Mouse (Mus musculus): ENCODE measurements around the gene Rhoc. TPM values are rescaled to one million over a fixed set of nuclear protein-coding genes. Genes with fewer than 3 reads are reported as not detected.

The Rhoc gene
- polyA plus RNA-seq, 1 experiment from 2014 or later: 105 TPM

- Histone ChIP-seq H3K27ac (ENCODE audit: low read depth, low read length) (no peak overlapping the region), H3K27me3 (ENCODE audit: control insufficient read depth, insufficient read depth, low read length) (peaks cover under 1% of the 10 kb centered on the region; the same call in 1 of the 2 replicates), H3K4me1 (replicated peaks; ENCODE audit: control insufficient read depth, insufficient read depth, low read length) (no peaks in the 10 kb centered on the region), H3K36me3 (ENCODE audit: control insufficient read depth, insufficient read depth, low read length) (no peaks in the 10 kb centered on the region), H3K9me3 (ENCODE audit: control insufficient read depth, low read length) (no peaks in the 10 kb centered on the region), H3K4me2 (replicated peaks; ENCODE audit: low read depth, low read length) (no peak overlapping the region), H3K4me3 (ENCODE audit: low read depth, low read length) (no peak overlapping the region), H3K9ac (ENCODE audit: low read depth, low read length) (no peak overlapping the region)
- 61% methylated on average over 2 of the region's 2 CpGs for WGBS
- DNase-seq (ENCODE audit: low spot score): no peak
- ATAC-seq (ENCODE audit: low FRiP score): no peak
These were observed 21.0 kb upstream of the Rhoc start for GRCm38 (mm10) chr3:104767141-104767540.

- H3K4me3 ChIP-seq (ENCODE audit: low read depth, low read length): no peak overlapping the region
- no peaks in the 10 kb centered on the region for H3K4me1 ChIP-seq (replicated peaks; ENCODE audit: control insufficient read depth, insufficient read depth, low read length)
- no peak overlapping the region for H3K9ac ChIP-seq (ENCODE audit: low read depth, low read length)
- H3K4me2 ChIP-seq (replicated peaks; ENCODE audit: low read depth, low read length): no peak overlapping the region
- WGBS: 83% methylated on average over 4 of the region's 4 CpGs
- DNase-seq (ENCODE audit: low spot score): no peak
- no peaks in the 10 kb centered on the region for H3K9me3 ChIP-seq (ENCODE audit: control insufficient read depth, low read length)
- no peaks in the 10 kb centered on the region for H3K36me3 ChIP-seq (ENCODE audit: control insufficient read depth, insufficient read depth, low read length)
- H3K27me3 ChIP-seq (ENCODE audit: control insufficient read depth, insufficient read depth, low read length): peaks cover 3% of the 10 kb centered on the region; the same call in 1 of the 2 replicates
- no peak for ATAC-seq (ENCODE audit: low FRiP score)
- no peak overlapping the region for H3K27ac ChIP-seq (ENCODE audit: low read depth, low read length)
These were observed 20.5 kb upstream of the Rhoc start for GRCm38 (mm10) chr3:104767716-104768115.

GRCm38 (mm10) chr3:104769135-104769534 lies 19.0 kb upstream of the Rhoc start:
- Histone ChIP-seq H3K9me3 (ENCODE audit: control insufficient read depth, low read length) (no peaks in the 10 kb centered on the region), H3K27me3 (ENCODE audit: control insufficient read depth, insufficient read depth, low read length) (peaks cover 3% of the 10 kb centered on the region; the same call in 1 of the 2 replicates), H3K36me3 (ENCODE audit: control insufficient read depth, insufficient read depth, low read length) (no peaks in the 10 kb centered on the region), H3K9ac (ENCODE audit: low read depth, low read length) (no peak overlapping the region), H3K4me3 (ENCODE audit: low read depth, low read length) (no peak overlapping the region), H3K4me1 (replicated peaks; ENCODE audit: control insufficient read depth, insufficient read depth, low read length) (no peaks in the 10 kb centered on the region), H3K27ac (ENCODE audit: low read depth, low read length) (no peak overlapping the region), H3K4me2 (replicated peaks; ENCODE audit: low read depth, low read length) (no peak overlapping the region)
- DNase-seq (ENCODE audit: low spot score) (no peak), ATAC-seq (ENCODE audit: low FRiP score) (no peak)
- 19% methylated on average over 3 of the region's 3 CpGs for WGBS

- Histone ChIP-seq H3K27me3 (ENCODE audit: control insufficient read depth, insufficient read depth, low read length) (peaks cover 3% of the 10 kb centered on the region; the same call in 1 of the 2 replicates), H3K4me1 (replicated peaks; ENCODE audit: control insufficient read depth, insufficient read depth, low read length) (no peaks in the 10 kb centered on the region), H3K9ac (ENCODE audit: low read depth, low read length) (no peak overlapping the region), H3K9me3 (ENCODE audit: control insufficient read depth, low read length) (no peaks in the 10 kb centered on the region), H3K4me3 (ENCODE audit: low read depth, low read length) (no peak overlapping the region), H3K36me3 (ENCODE audit: control insufficient read depth, insufficient read depth, low read length) (no peaks in the 10 kb centered on the region), H3K4me2 (replicated peaks; ENCODE audit: low read depth, low read length) (no peak overlapping the region), H3K27ac (ENCODE audit: low read depth, low read length) (no peak overlapping the region)
- WGBS: 59% methylated on average over 10 of the region's 10 CpGs
- no peak for ATAC-seq (ENCODE audit: low FRiP score)
- peak; percentile 49 for DNase-seq (ENCODE audit: low spot score)
These were observed 18.1 kb upstream of the Rhoc start for GRCm38 (mm10) chr3:104770035-104770434.

- WGBS: 61% methylated on average over 3 of the region's 3 CpGs
- Histone ChIP-seq H3K9me3 (ENCODE audit: control insufficient read depth, low read length) (no peaks in the 10 kb centered on the region), H3K4me3 (ENCODE audit: low read depth, low read length) (no peak overlapping the region), H3K36me3 (ENCODE audit: control insufficient read depth, insufficient read depth, low read length) (no peaks in the 10 kb centered on the region), H3K4me2 (replicated peaks; ENCODE audit: low read depth, low read length) (no peak overlapping the region), H3K4me1 (replicated peaks; ENCODE audit: control insufficient read depth, insufficient read depth, low read length) (no peaks in the 10 kb centered on the region), H3K27me3 (ENCODE audit: control insufficient read depth, insufficient read depth, low read length) (peaks cover 8% of the 10 kb centered on the region), H3K9ac (ENCODE audit: low read depth, low read length) (no peak overlapping the region), H3K27ac (ENCODE audit: low read depth, low read length) (no peak overlapping the region)
- no peak for DNase-seq (ENCODE audit: low spot score)
- ATAC-seq (ENCODE audit: low FRiP score): no peak
These were observed 17.3 kb upstream of the Rhoc start for GRCm38 (mm10) chr3:104770918-104771317.

GRCm38 (mm10) chr3:104771460-104771859 lies 16.7 kb upstream of the Rhoc start:
- Histone ChIP-seq H3K4me2 (replicated peaks; ENCODE audit: low read depth, low read length) (no peak overlapping the region), H3K9me3 (ENCODE audit: control insufficient read depth, low read length) (no peaks in the 10 kb centered on the region), H3K4me1 (replicated peaks; ENCODE audit: control insufficient read depth, insufficient read depth, low read length) (no peaks in the 10 kb centered on the region), H3K27ac (ENCODE audit: low read depth, low read length) (no peak overlapping the region), H3K4me3 (ENCODE audit: low read depth, low read length) (no peak overlapping the region), H3K36me3 (ENCODE audit: control insufficient read depth, insufficient read depth, low read length) (no peaks in the 10 kb centered on the region), H3K9ac (ENCODE audit: low read depth, low read length) (no peak overlapping the region), H3K27me3 (ENCODE audit: control insufficient read depth, insufficient read depth, low read length) (peaks cover 12% of the 10 kb centered on the region)
- WGBS: 70% methylated on average over 6 of the region's 6 CpGs
- no peak for DNase-seq (ENCODE audit: low spot score)
- ATAC-seq (ENCODE audit: low FRiP score): no peak

- DNase-seq (ENCODE audit: low spot score): no peak
- Histone ChIP-seq H3K4me1 (replicated peaks; ENCODE audit: control insufficient read depth, insufficient read depth, low read length) (no peaks in the 10 kb centered on the region), H3K9ac (ENCODE audit: low read depth, low read length) (no peak overlapping the region), H3K9me3 (ENCODE audit: control insufficient read depth, low read length) (no peaks in the 10 kb centered on the region), H3K4me3 (ENCODE audit: low read depth, low read length) (no peak overlapping the region), H3K4me2 (replicated peaks; ENCODE audit: low read depth, low read length) (no peak overlapping the region), H3K27ac (ENCODE audit: low read depth, low read length) (no peak overlapping the region), H3K36me3 (ENCODE audit: control insufficient read depth, insufficient read depth, low read length) (no peaks in the 10 kb centered on the region), H3K27me3 (ENCODE audit: control insufficient read depth, insufficient read depth, low read length) (peaks cover 29% of the 10 kb centered on the region)
- ATAC-seq (ENCODE audit: low FRiP score): no peak
- WGBS: 80% methylated on average over 7 of the region's 7 CpGs
These were observed 14.9 kb upstream of the Rhoc start for GRCm38 (mm10) chr3:104773301-104773700.

- DNase-seq (ENCODE audit: low spot score) (peak; percentile 70), ATAC-seq (ENCODE audit: low FRiP score) (no peak; the same call in 1 of the 2 replicates)
- Histone ChIP-seq H3K4me3 (ENCODE audit: low read depth, low read length) (peak overlapping the region; percentile 18; the same call in 1 of the 2 replicates), H3K9me3 (ENCODE audit: control insufficient read depth, low read length) (no peaks in the 10 kb centered on the region), H3K9ac (ENCODE audit: low read depth, low read length) (0 out of 2 replicates have a peak overlapping the region, but pooled peaks have one; percentile 12), H3K27ac (ENCODE audit: low read depth, low read length) (no peak overlapping the region), H3K4me1 (replicated peaks; ENCODE audit: control insufficient read depth, insufficient read depth, low read length) (peaks cover 6% of the 10 kb centered on the region), H3K36me3 (ENCODE audit: control insufficient read depth, insufficient read depth, low read length) (no peaks in the 10 kb centered on the region), H3K4me2 (replicated peaks; ENCODE audit: low read depth, low read length) (peak overlapping the region; percentile 53), H3K27me3 (ENCODE audit: control insufficient read depth, insufficient read depth, low read length) (peaks cover 67% of the 10 kb centered on the region)
- 1% methylated on average over 20 of the region's 20 CpGs for WGBS
These were observed 10.8 kb upstream of the Rhoc start for GRCm38 (mm10) chr3:104777342-104777741.

- Histone ChIP-seq H3K4me2 (replicated peaks; ENCODE audit: low read depth, low read length) (no peak overlapping the region), H3K4me1 (replicated peaks; ENCODE audit: control insufficient read depth, insufficient read depth, low read length) (peaks cover 6% of the 10 kb centered on the region), H3K27ac (ENCODE audit: low read depth, low read length) (no peak overlapping the region), H3K27me3 (ENCODE audit: control insufficient read depth, insufficient read depth, low read length) (peaks cover 86% of the 10 kb centered on the region), H3K36me3 (ENCODE audit: control insufficient read depth, insufficient read depth, low read length) (no peaks in the 10 kb centered on the region), H3K4me3 (ENCODE audit: low read depth, low read length) (no peak overlapping the region), H3K9ac (ENCODE audit: low read depth, low read length) (no peak overlapping the region), H3K9me3 (ENCODE audit: control insufficient read depth, low read length) (no peaks in the 10 kb centered on the region)
- ATAC-seq (ENCODE audit: low FRiP score) (no peak), DNase-seq (ENCODE audit: low spot score) (peak; percentile 87)
- WGBS: 2% methylated on average over 7 of the region's 7 CpGs
These were observed 8.2 kb upstream of the Rhoc start for GRCm38 (mm10) chr3:104779949-104780348.
